Mouse (Mus musculus): ENCODE results near the gene Olfr1259.
"Not testable (repeated sequence)": the region's sequence is repeated elsewhere in the genome, so short reads cannot be mapped to it uniquely, and the experiment has no call there.

The Olfr1259 gene

DNA sequence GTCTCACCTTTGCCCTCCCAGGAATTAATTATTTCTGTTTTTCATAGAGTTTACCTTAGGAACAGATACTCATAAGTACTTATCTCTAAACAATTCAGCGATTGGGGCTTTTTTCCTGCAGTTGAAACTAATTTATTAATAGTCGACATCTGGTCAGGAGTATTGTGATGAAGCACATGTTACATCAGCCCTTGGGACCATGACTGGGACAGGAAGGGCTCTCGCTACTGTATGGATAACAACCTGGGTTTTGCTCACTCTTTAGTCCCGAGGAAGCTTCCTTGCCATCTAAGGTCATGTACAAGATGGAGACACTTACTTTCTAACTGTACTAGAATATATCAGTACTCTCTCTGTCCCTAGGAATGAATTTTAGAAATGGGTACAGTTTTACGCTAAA lies at the start of gene Olfr1259:
TSS of gene Olfr1259 (minus strand) at position 101 of the 400 bp plus-strand sequence.
- no peak for DNase-seq (ENCODE audit: low spot score)

DNA sequence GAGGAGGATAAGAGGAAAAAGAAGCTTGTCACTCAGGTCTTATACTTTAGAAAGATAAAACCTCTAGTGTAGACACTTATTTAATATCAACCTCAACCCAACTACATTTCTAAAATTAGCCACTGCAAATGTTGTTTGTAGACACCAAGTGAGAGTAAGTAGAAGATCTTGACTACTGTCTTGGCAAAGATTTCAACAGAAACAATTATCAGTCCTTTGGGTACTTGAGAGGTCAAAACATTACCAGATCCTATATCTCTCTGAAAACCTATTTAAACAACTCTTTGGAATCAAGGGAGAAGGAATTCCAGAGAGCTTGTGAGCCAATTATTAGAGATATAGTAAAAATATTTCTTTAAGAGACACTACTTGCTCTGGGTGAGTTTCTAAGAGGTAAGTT lies 42.5 kb upstream of the Olfr1259 start, which contains the start of gene Olfr1261:
TSS of gene Olfr1261 (plus strand) at position 301 of the 400 bp plus-strand sequence.
- no peak for DNase-seq (ENCODE audit: low spot score)

DNA sequence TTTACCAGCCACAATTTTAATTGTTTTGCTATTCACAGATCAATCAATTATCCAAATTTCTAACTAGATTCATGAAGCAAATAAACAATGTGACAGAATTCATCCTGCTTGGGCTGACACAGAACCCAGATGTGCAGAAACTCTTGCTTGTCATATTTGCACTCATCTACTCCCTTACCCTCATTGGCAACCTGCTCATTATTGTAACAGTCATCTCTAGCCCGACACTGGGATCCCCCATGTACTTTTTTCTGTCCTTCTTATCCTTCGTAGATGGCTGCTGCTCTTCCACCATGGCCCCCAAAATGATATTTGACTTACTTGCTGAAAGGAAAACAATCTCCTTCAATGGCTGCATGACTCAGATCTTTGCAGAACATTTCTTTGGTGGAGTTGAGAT lies 29.2 kb upstream of the Olfr1259 start:
- no peak for DNase-seq (ENCODE audit: low spot score)

DNA sequence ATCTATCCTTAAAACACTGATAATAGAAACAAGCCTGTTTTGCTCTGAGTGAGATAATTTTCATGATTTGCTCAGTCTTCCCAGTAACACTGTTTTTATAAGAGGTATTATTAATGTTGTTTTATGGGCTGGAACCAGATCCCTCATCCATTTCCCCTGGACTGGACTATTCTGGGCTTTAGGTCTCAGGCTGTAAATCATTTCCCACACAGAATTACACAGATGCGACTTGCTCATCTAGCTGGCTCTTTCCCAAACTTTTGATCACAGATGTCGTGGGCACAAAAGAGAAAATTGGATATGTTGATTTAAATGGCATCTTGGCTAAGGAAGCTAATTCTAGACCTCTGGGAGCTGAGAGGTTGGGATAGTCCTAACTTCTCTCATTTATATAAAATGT lies 25.7 kb upstream of the Olfr1259 start, which contains the start of gene Olfr1260:
TSS of gene Olfr1260 (plus strand) at position 157 of the 400 bp plus-strand sequence.
- no peak for DNase-seq (ENCODE audit: low spot score)

DNA sequence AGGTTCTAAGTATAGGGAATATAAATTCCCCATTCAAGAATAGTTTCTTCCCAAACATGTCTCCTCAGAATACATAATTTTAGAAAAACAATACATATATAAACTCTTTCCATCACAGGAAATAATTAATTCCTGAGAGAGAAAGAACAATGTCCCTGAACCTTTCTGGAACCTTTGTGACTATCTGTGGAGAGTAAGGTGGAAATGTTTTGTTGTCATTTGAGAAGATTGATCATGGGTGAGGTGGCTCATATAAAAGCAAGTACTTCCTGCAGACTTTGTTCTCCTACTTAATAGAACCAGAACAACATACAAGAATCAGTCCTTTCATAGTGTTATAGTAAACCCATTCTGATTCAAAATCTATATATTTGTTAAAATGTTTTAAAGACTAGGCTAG lies 21.5 kb downstream of the Olfr1259 start, which contains the start of gene Olfr1258:
TSS of gene Olfr1258 (plus strand) at position 301 of the 400 bp plus-strand sequence.
- no peak for DNase-seq (ENCODE audit: low spot score)

DNA sequence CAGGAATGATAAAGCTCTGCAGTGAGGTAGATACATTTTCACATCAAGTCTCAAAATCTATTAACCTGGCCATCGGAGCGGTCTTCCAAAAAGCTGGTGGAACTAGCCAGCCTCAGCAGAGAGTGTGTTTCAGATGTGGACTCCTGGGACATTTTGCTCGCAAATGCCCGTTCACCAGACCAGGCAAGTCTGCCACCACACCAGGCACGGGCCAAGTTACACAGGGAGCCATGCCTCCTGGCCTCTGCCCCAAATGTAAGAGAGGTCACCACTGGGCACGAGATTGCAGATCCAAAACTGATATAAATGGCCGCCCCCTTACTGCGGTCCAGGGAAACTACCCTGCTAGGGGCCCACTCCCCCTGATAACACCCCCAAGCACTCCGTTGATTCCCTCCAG lies 35.8 kb downstream of the Olfr1259 start:
- not testable (repeated sequence) for DNase-seq (ENCODE audit: low spot score)

All from left cerebral cortex, adult 11 months (tissue).